Mouse (Mus musculus) stomach, embryonic 16.5 days (tissue): ENCODE results near the gene Igsf8. TPM values are rescaled to one million over a fixed set of nuclear protein-coding genes. Genes with fewer than 3 reads are reported as not detected.

ENCODE experiments used
- ATAC-seq: fragments of 200-750 bp; cut with Nextera tagmentation; 2 replicates; pipeline ENCODE4 v1.8.0; 2017; ENCODE audit warnings: moderate number of reproducible peaks, moderate TSS enrichment; ENCODE audit not compliant: insufficient read depth, low FRiP score
- H3K27ac ChIP-seq: fragments of 300-500 bp; sonication (generic); 2 replicates; pipeline ENCODE4 v1.5.1; 2014; ENCODE audit warnings: low read length
- H3K27me3 ChIP-seq: fragments of 300-500 bp; sonication (generic); 2 replicates; pipeline ENCODE4 v1.6.1; 2014; ENCODE audit warnings: low read length, control low read depth, mixed read lengths; ENCODE audit not compliant: control insufficient read depth, insufficient read depth
- H3K36me3 ChIP-seq: fragments of 300-500 bp; sonication (generic); 2 replicates; pipeline ENCODE4 v1.6.1; 2014; ENCODE audit warnings: low read length; ENCODE audit not compliant: control insufficient read depth, insufficient read depth
- H3K4me1 ChIP-seq: fragments of 300-500 bp; sonication (generic); 2 replicates; pipeline ENCODE4 v1.6.1; 2014; ENCODE audit warnings: low read length, control low read depth, mixed read lengths; ENCODE audit not compliant: control insufficient read depth, insufficient read depth
- H3K4me2 ChIP-seq: fragments of 300-500 bp; sonication (generic); 2 replicates; pipeline ENCODE4 v1.6.1; 2014; ENCODE audit warnings: low read depth, low read length, mixed read lengths
- H3K4me3 ChIP-seq: fragments of 300-500 bp; sonication (generic); replicated peaks from 2 replicates; pipeline ENCODE4 v1.5.1; 2014; ENCODE audit warnings: mild to moderate bottlenecking, low read length
- H3K9ac ChIP-seq: fragments of 300-500 bp; sonication (generic); 2 replicates; pipeline ENCODE4 v1.6.1; 2014; ENCODE audit warnings: low read length
- H3K9me3 ChIP-seq: fragments of 300-500 bp; sonication (generic); replicated peaks from 2 replicates; pipeline ENCODE4 v1.6.1; 2016; ENCODE audit warnings: low read length, control low read depth; ENCODE audit not compliant: control insufficient read depth
- WGBS: fragments of 180-500 bp; shearing (Covaris S2); extraction: QIAGEN DNeasy Blood & Tissue Kit; methylation state at CpG from one replicate; pipeline ENCODE4 v1.1.7; 2014; 5-methylcytosine and 5-hydroxymethylcytosine counted together
- polyA plus RNA-seq: library from polyadenylated mRNA; unstranded; fragments of >200 nt; fragmentation: Nextera tagmentation; extraction: Ambion mirVana; gene quantifications from 2 replicates; pipeline ENCODE4 v1.2.1, GENCODE M21; 2015

Gene Igsf8
- polyA plus RNA-seq, 1 experiment from 2014 or later = 27.8 TPM

DNA sequence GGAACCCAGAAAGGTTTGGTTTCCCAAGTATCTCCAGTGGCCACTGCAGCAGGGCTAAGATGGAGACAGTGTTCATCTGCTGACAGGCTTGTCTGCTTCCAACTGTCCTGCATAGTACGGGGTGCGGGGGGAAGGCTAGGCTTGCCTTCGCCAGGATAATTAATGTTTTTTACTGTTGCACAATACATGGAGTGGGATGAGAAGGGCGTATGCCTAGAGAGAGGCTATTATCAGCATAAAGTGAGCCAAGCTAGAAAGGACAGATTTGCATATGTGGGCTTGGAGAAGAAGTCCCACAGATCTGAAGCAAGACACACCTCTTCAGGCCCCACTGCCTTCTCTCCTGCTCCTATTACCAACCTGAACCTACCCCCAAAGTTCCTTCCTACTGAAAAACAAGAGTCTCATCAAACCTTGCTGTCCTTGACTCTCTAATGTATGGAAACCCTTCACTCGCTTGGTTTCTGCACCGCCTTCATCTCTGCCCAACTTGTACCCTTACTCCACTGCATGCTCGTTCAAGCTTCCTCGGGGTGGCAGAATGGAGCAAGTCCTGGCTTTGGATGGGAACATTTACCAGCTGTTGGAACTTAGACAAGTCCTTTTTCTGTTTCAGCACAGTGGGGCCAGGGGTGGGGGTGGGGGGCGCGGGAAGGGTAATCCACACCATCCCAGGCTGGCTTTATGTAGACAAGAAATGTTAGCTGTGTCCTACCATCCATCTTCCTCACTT lies 20.2 kb downstream of the Igsf8 start:
- 66% methylated on average over 10 of the region's 10 CpGs for WGBS
- no peaks in the 10 kb centered on the region for H3K9me3 ChIP-seq
- no peak overlapping the region for H3K27ac ChIP-seq
- H3K36me3 ChIP-seq = no peaks in the 10 kb centered on the region
- H3K4me1 ChIP-seq = no peaks in the 10 kb centered on the region
- peak; percentile 54; the same call in 1 of the 2 replicates for ATAC-seq
- no peaks in the 10 kb centered on the region for H3K27me3 ChIP-seq
- no peak overlapping the region for H3K4me3 ChIP-seq
- no peak overlapping the region for H3K4me2 ChIP-seq
- H3K9ac ChIP-seq = no peak overlapping the region

DNA sequence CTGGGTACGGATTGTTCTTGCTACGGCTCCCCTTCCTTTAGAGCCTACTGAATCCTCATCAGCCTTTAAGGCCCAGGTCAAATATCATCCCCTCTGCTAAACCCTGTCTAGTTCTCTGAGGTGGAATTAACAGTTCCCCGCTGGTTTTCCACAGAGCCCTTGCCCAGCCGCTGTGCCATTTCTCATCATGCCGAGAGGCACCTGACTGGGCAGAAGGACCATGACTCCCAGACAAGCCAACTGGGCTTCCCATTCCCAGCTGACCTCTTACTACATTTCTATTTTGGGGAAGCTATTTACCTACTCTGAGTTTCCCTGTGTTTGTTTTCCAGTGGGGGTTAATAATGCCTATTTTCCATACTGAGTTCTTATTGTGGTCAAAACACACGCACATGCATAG lies 21.6 kb downstream of the Igsf8 start:
- Histone ChIP-seq H3K9ac (no peak overlapping the region), H3K9me3 (no peaks in the 10 kb centered on the region), H3K36me3 (no peaks in the 10 kb centered on the region), H3K27ac (no peak overlapping the region), H3K4me1 (no peaks in the 10 kb centered on the region), H3K4me3 (no peak overlapping the region), H3K27me3 (no peaks in the 10 kb centered on the region), H3K4me2 (no peak overlapping the region)
- no peak for ATAC-seq
- 92% methylated on average over 6 of the region's 6 CpGs for WGBS

DNA sequence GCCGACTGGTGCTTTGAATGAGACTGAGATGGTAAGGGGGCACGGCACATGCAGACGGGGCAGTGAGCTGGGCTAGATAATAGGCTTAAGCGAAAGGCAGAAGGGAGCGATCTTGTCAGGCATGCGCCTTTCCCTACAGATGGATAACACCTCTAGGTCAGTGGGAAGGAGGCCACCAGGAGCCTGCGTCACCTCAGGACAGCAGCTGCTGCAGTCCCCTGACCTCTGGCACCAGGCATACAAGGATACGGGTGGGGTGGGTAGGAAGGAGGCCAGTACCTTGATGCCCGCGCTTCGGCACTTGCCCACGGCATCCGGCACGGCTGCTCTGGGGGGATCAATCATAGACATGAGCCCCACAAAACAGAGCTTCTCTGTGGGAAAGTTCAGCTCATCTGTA lies 22.8 kb downstream of the Igsf8 start:
- Histone ChIP-seq H3K4me1 (no peaks in the 10 kb centered on the region), H3K27ac (no peak overlapping the region), H3K4me3 (no peak overlapping the region), H3K9me3 (no peaks in the 10 kb centered on the region), H3K36me3 (no peaks in the 10 kb centered on the region), H3K9ac (no peak overlapping the region), H3K27me3 (no peaks in the 10 kb centered on the region), H3K4me2 (no peak overlapping the region)
- 84% methylated on average over 14 of the region's 14 CpGs for WGBS
- ATAC-seq = no peak

DNA sequence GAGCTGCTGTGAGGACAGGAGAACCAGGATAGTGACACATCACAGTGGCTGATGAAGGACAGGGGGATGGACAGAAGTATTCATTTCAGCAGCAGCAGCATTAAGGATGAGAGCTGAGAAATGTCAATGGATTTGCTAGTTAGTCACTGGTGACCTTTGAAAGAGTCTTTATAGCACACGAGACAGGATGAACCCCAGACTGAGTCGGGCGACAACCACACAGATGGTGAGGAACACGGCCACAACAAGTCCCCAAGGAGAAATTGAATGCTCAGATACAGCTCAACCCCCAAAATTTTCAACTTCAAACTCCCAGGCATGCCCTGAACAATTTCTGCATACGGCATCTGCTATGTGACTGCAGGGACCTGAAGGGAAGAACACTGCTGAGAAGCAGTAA lies 25.3 kb downstream of the Igsf8 start:
- H3K9me3 ChIP-seq = no peaks in the 10 kb centered on the region
- no peak overlapping the region for H3K27ac ChIP-seq
- 87% methylated on average over 5 of the region's 5 CpGs for WGBS
- no peak overlapping the region for H3K9ac ChIP-seq
- no peaks in the 10 kb centered on the region for H3K4me1 ChIP-seq
- no peak overlapping the region for H3K4me2 ChIP-seq
- H3K27me3 ChIP-seq = no peaks in the 10 kb centered on the region
- ATAC-seq = no peak
- no peaks in the 10 kb centered on the region for H3K36me3 ChIP-seq
- no peak overlapping the region for H3K4me3 ChIP-seq

DNA sequence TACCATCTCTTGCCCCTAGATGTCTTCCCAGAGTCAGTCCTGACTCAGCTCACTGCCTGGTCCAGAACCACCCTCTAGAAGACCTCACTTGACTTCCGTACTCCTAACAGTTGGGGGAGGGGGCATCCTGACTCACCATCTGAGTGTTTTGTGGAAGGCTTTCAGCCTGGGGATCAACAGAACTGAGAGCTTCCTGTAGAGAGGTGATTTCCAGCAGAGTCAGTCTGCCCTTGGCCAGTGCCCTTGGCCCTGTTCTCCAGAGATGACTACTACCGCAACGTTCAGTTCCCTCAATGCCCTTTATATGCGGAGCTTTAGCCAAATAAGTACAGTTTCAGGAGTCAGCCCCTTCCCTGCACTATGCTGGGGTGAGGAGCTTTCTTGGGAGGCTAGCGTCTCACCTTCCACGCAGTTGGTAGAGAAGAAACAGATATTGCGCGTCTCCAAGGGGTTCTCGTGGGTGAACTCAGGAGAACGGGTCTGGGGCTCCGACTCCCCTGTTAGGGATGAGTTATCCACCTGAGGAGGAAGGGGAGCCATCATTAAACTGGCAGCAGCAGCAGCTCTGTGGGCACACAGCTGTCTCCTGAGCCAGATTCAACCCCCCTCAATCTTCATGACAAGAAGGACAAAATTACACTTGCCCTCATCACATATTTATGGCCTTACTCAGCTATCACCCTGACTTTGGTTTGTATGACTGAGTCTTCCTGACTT lies 27.6 kb downstream of the Igsf8 start:
- no peak for ATAC-seq
- Histone ChIP-seq H3K27me3 (no peaks in the 10 kb centered on the region), H3K9ac (no peak overlapping the region), H3K4me2 (no peak overlapping the region), H3K4me3 (no peak overlapping the region), H3K27ac (no peak overlapping the region), H3K9me3 (no peaks in the 10 kb centered on the region), H3K4me1 (no peaks in the 10 kb centered on the region), H3K36me3 (no peaks in the 10 kb centered on the region)
- 90% methylated on average over 11 of the region's 11 CpGs for WGBS

DNA sequence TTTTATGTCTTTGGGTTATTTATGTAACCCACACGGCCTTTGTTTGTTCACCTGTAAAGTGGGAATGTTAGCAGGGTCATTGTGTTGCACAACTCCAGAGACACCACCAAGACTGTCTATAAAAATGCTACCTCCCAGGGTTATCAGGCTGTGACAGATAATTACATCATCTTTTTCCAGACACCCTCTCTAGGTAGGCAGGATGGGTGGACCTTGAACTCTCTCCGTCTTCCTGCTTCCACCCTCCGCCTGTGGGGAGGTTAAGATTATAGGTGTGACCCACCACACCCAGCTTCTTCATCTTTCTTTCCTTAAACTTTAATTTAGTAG lies 28.1 kb downstream of the Igsf8 start:
- ATAC-seq = no peak
- Histone ChIP-seq H3K4me2 (no peak overlapping the region), H3K27me3 (no peaks in the 10 kb centered on the region), H3K27ac (no peak overlapping the region), H3K9me3 (no peaks in the 10 kb centered on the region), H3K9ac (no peak overlapping the region), H3K4me1 (no peaks in the 10 kb centered on the region), H3K4me3 (no peak overlapping the region), H3K36me3 (no peaks in the 10 kb centered on the region)
- 61% methylated on average over 3 of the region's 3 CpGs for WGBS

DNA sequence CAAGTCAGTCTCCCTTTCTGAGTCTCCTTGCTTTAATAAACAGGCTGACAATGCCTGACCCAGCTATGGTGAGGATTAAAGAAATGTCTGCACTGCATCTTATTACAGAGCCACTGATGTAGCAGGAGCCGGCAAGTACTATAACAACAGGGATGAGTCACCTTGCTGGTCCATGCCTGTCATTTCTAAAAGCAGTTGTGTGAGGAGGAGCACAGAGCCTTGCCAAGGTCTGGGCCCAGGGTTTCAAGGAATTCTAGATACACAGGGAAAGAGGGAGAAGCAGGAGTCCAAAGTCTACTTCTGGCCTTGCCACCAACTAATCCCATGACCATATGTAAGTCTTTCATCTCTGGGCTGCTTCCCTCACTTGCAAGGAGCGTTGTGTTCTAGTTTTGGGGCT lies 31.4 kb downstream of the Igsf8 start:
- Histone ChIP-seq H3K27ac (no peak overlapping the region), H3K4me1 (peaks cover 10% of the 10 kb centered on the region), H3K9ac (no peak overlapping the region), H3K27me3 (no peaks in the 10 kb centered on the region), H3K9me3 (no peaks in the 10 kb centered on the region), H3K4me3 (no peak overlapping the region), H3K36me3 (no peaks in the 10 kb centered on the region), H3K4me2 (no peak overlapping the region)
- ATAC-seq = no peak
- WGBS = 83% methylated on average over 2 of the region's 2 CpGs

DNA sequence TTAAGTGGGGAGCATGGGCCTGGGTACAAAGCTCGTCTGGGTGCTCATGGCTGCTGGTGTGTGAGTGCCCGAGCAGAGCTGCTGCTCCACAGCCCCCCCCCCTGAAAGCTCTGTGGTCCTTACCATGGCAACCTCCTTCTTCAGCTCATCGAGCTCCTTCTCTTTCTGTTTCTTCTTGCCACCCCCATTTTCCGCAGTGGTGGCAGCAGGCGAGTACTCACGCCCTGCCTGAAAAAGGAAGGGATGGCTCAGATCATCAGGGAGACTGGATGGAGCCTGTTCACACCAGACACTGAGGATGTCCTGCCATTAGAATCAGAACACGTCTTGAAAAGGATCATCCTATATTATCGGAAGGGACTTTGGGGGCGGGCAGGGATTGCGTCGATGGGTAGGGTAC lies 32.0 kb downstream of the Igsf8 start:
- WGBS = 88% methylated on average over 11 of the region's 11 CpGs

DNA sequence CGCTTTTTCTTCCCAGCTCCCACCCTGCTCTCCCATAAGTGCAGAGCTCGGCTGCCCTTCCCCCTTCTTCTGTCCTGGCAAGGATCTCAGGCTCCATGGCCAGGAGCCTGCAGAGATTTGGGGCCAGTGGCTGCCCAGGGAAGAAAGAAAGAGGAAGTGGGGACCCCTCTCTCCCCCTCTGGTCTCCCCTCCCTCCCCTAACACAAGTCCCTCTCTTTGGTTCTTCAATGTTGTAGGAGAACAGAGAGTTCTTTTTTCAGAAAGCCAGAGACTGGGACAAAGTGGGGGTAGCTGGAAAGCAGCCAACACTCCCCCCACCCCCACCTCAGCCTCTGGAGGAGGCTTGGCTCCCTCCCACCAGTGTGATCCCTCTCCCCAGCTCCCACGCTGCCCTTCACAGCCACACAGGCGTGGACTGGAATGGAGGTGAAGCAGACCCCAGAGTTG lies 34.3 kb downstream of the Igsf8 start:
- 0 out of 2 replicates have a peak, but pooled peaks have one; percentile 34 for ATAC-seq
- H3K9ac ChIP-seq = peak overlapping the region; percentile 43; the same call in 1 of the 2 replicates
- H3K4me1 ChIP-seq = peaks cover 12% of the 10 kb centered on the region
- peak overlapping the region; percentile 53; the same call in 1 of the 2 replicates for H3K4me2 ChIP-seq
- 33% methylated on average over 4 of the region's 4 CpGs for WGBS
- H3K36me3 ChIP-seq = no peaks in the 10 kb centered on the region
- no peaks in the 10 kb centered on the region for H3K9me3 ChIP-seq
- H3K27ac ChIP-seq = peak overlapping the region; percentile 35
- H3K4me3 ChIP-seq = no peak overlapping the region
- no peaks in the 10 kb centered on the region for H3K27me3 ChIP-seq

More for the DNA sequence above, 32.0 kb downstream of the Igsf8 start:
- H3K9me3 ChIP-seq = no peaks in the 10 kb centered on the region
- peaks cover 12% of the 10 kb centered on the region for H3K4me1 ChIP-seq
- H3K27ac ChIP-seq = no peak overlapping the region
- H3K4me3 ChIP-seq = no peak overlapping the region
- H3K27me3 ChIP-seq = no peaks in the 10 kb centered on the region
- ATAC-seq = no peak
- no peak overlapping the region for H3K9ac ChIP-seq
- no peaks in the 10 kb centered on the region for H3K36me3 ChIP-seq
- H3K4me2 ChIP-seq = no peak overlapping the region
